Mouse (Mus musculus) liver, embryonic 11.5 days (tissue): ENCODE measurements around the gene Aatk. TPM values are rescaled to one million over a fixed set of nuclear protein-coding genes. Genes with fewer than 3 reads are reported as not detected.

ENCODE experiments used
- ATAC-seq: fragments of 200-750 bp; cut with Nextera tagmentation; replicated peaks from 2 replicates; pipeline ENCODE4 v1.8.0; 2017; ENCODE audit warnings: moderate number of reproducible peaks, mild to moderate bottlenecking, moderate TSS enrichment, moderate library complexity; ENCODE audit not compliant: low FRiP score
- DNase-seq: peaks from one replicate; pipeline ENCODE4 v3.0.0-alpha.2; 2017; ENCODE audit warnings: low spot score
- H3K27ac ChIP-seq: fragments of 300-500 bp; sonication (generic); 2 replicates; pipeline ENCODE4 v1.5.1; 2014; ENCODE audit warnings: mild to moderate bottlenecking, low read depth, low read length, control low read depth
- H3K27me3 ChIP-seq: fragments of 300-500 bp; sonication (generic); replicated peaks from 2 replicates; pipeline ENCODE4 v1.6.1; 2014; ENCODE audit warnings: low read length, mixed read lengths; ENCODE audit not compliant: control insufficient read depth, insufficient read depth
- H3K36me3 ChIP-seq: fragments of 300-500 bp; sonication (generic); 2 replicates; pipeline ENCODE4 v1.6.1; 2014; ENCODE audit warnings: mild to moderate bottlenecking, low read length, moderate library complexity, mixed read lengths; ENCODE audit not compliant: control insufficient read depth, insufficient read depth
- H3K4me1 ChIP-seq: fragments of 300-500 bp; sonication (generic); replicated peaks from 2 replicates; pipeline ENCODE4 v1.6.1; 2014; ENCODE audit warnings: low read length, mixed read lengths; ENCODE audit not compliant: control insufficient read depth, insufficient read depth
- H3K4me2 ChIP-seq: fragments of 300-500 bp; sonication (generic); 2 replicates; pipeline ENCODE4 v1.6.1; 2014; ENCODE audit warnings: mild to moderate bottlenecking, control low read depth, moderate library complexity
- H3K4me3 ChIP-seq: fragments of 300-500 bp; sonication (generic); 2 replicates; pipeline ENCODE4 v1.5.1; 2014; ENCODE audit warnings: low read depth, low read length, control low read depth
- H3K9ac ChIP-seq: fragments of 300-500 bp; sonication (generic); 2 replicates; pipeline ENCODE4 v1.6.1; 2014; ENCODE audit warnings: low read depth, low read length, control low read depth
- H3K9me3 ChIP-seq: fragments of 300-500 bp; sonication (generic); 2 replicates; pipeline ENCODE4 v1.6.1; 2016; ENCODE audit warnings: low read length, inconsistent platforms, mixed read lengths; ENCODE audit not compliant: control insufficient read depth
- WGBS: fragments of 180-500 bp; shearing (Covaris S2); extraction: QIAGEN DNeasy Blood & Tissue Kit; methylation state at CpG from one replicate; pipeline ENCODE4 v1.1.7; 2014; 5-methylcytosine and 5-hydroxymethylcytosine counted together
- polyA plus RNA-seq: library from polyadenylated mRNA; unstranded; fragments of >200 nt; fragmentation: Nextera tagmentation; extraction: Ambion mirVana; gene quantifications from 2 replicates; pipeline ENCODE4 v1.2.1, GENCODE M21; 2014

Gene Aatk
- polyA plus RNA-seq, 1 experiment from 2014 or later: 0.86 TPM

- WGBS: 76% methylated on average over 3 of the region's 3 CpGs
- H3K9ac ChIP-seq: no peak overlapping the region
- peaks cover 5% of the 10 kb centered on the region; the same call in 1 of the 2 replicates for H3K4me1 ChIP-seq
- H3K4me3 ChIP-seq: no peak overlapping the region
- no peaks in the 10 kb centered on the region for H3K36me3 ChIP-seq
- H3K27me3 ChIP-seq: no peaks in the 10 kb centered on the region
- H3K27ac ChIP-seq: no peak overlapping the region
- ATAC-seq: no peak
- H3K9me3 ChIP-seq: 0 out of 2 replicates have a peak, but pooled peaks cover 3% of the 10 kb centered on the region
- no peak overlapping the region for H3K4me2 ChIP-seq
- no peak for DNase-seq
These were observed 13.5 kb downstream of the Aatk start for GRCm38 (mm10) chr11:120033473-120033872.

GRCm38 (mm10) chr11:120032052-120032451 lies 14.9 kb downstream of the Aatk start:
- no peak overlapping the region for H3K27ac ChIP-seq
- H3K27me3 ChIP-seq: no peaks in the 10 kb centered on the region
- DNase-seq: no peak
- no peak overlapping the region for H3K9ac ChIP-seq
- no peak for ATAC-seq
- H3K36me3 ChIP-seq: no peaks in the 10 kb centered on the region
- H3K4me2 ChIP-seq: no peak overlapping the region
- 56% methylated on average over 8 of the region's 8 CpGs for WGBS
- 0 out of 2 replicates have a peak, but pooled peaks cover 3% of the 10 kb centered on the region for H3K9me3 ChIP-seq
- H3K4me3 ChIP-seq: no peak overlapping the region
- H3K4me1 ChIP-seq: peaks cover 5% of the 10 kb centered on the region; the same call in 1 of the 2 replicates

- H3K9me3 ChIP-seq: no peaks in the 10 kb centered on the region
- H3K36me3 ChIP-seq: no peaks in the 10 kb centered on the region
- no peak overlapping the region for H3K4me3 ChIP-seq
- H3K4me1 ChIP-seq: peaks cover 5% of the 10 kb centered on the region; the same call in 1 of the 2 replicates
- no peak overlapping the region for H3K4me2 ChIP-seq
- DNase-seq: no peak
- H3K9ac ChIP-seq: no peak overlapping the region
- H3K27ac ChIP-seq: no peak overlapping the region
- 37% methylated on average over 10 of the region's 10 CpGs for WGBS
- ATAC-seq: no peak
- no peaks in the 10 kb centered on the region for H3K27me3 ChIP-seq
These were observed 16.6 kb downstream of the Aatk start for GRCm38 (mm10) chr11:120030145-120030901.

GRCm38 (mm10) chr11:120029431-120030144 lies 17.4 kb downstream of the Aatk start:
- Histone ChIP-seq H3K4me2 (no peak overlapping the region), H3K9me3 (no peaks in the 10 kb centered on the region), H3K27me3 (no peaks in the 10 kb centered on the region), H3K36me3 (no peaks in the 10 kb centered on the region), H3K9ac (no peak overlapping the region), H3K4me1 (peaks cover 5% of the 10 kb centered on the region; the same call in 1 of the 2 replicates), H3K4me3 (no peak overlapping the region), H3K27ac (no peak overlapping the region)
- DNase-seq (no peak), ATAC-seq (no peak)
- WGBS: 50% methylated on average over 9 of the region's 9 CpGs

GRCm38 (mm10) chr11:120028319-120029092 lies 18.5 kb downstream of the Aatk start:
- Histone ChIP-seq H3K27ac (no peak overlapping the region), H3K4me2 (no peak overlapping the region), H3K9me3 (no peaks in the 10 kb centered on the region), H3K36me3 (no peaks in the 10 kb centered on the region), H3K27me3 (no peaks in the 10 kb centered on the region), H3K4me1 (peaks cover 5% of the 10 kb centered on the region; the same call in 1 of the 2 replicates), H3K9ac (no peak overlapping the region), H3K4me3 (no peak overlapping the region)
- WGBS: 72% methylated on average over 18 of the region's 18 CpGs
- no peak for ATAC-seq
- DNase-seq: no peak

GRCm38 (mm10) chr11:120026941-120027340 lies 20.0 kb downstream of the Aatk start:
- no peak overlapping the region for H3K9ac ChIP-seq
- H3K36me3 ChIP-seq: no peaks in the 10 kb centered on the region
- H3K4me3 ChIP-seq: no peak overlapping the region
- no peak overlapping the region for H3K27ac ChIP-seq
- no peaks in the 10 kb centered on the region for H3K27me3 ChIP-seq
- DNase-seq (no peak), ATAC-seq (no peak)
- no peak overlapping the region for H3K4me2 ChIP-seq
- 81% methylated on average over 3 of the region's 3 CpGs for WGBS
- peaks cover 8% of the 10 kb centered on the region for H3K4me1 ChIP-seq
- H3K9me3 ChIP-seq: no peaks in the 10 kb centered on the region

- DNase-seq (no peak), ATAC-seq (no peak)
- H3K27me3 ChIP-seq: no peaks in the 10 kb centered on the region
- 72% methylated on average over 12 of the region's 12 CpGs for WGBS
- H3K4me3 ChIP-seq: no peak overlapping the region
- no peaks in the 10 kb centered on the region for H3K9me3 ChIP-seq
- H3K4me1 ChIP-seq: peaks cover 3% of the 10 kb centered on the region; the same call in 1 of the 2 replicates
- H3K9ac ChIP-seq: no peak overlapping the region
- H3K4me2 ChIP-seq: no peak overlapping the region
- H3K36me3 ChIP-seq: no peaks in the 10 kb centered on the region
- no peak overlapping the region for H3K27ac ChIP-seq
These were observed 24.1 kb downstream of the Aatk start for GRCm38 (mm10) chr11:120022841-120023240.

GRCm38 (mm10) chr11:120022216-120022615 lies 24.8 kb downstream of the Aatk start:
- DNase-seq: no peak
- no peaks in the 10 kb centered on the region for H3K9me3 ChIP-seq
- H3K4me2 ChIP-seq: no peak overlapping the region
- WGBS: 79% methylated on average over 8 of the region's 8 CpGs
- H3K27me3 ChIP-seq: no peaks in the 10 kb centered on the region
- no peak overlapping the region for H3K4me3 ChIP-seq
- no peak for ATAC-seq
- H3K9ac ChIP-seq: no peak overlapping the region
- no peaks in the 10 kb centered on the region for H3K36me3 ChIP-seq
- peaks cover 3% of the 10 kb centered on the region; the same call in 1 of the 2 replicates for H3K4me1 ChIP-seq
- no peak overlapping the region for H3K27ac ChIP-seq
